Mouse (Mus musculus): ENCODE measurements at regions not wholly inside any gene's neighbourhood (a gene's known extent, or its start where the extent isn't known, plus 50 kb on each side); places are given as distances from the start of the nearest gene placed in this dataset.

GRCm38 (mm10) chr8:8468552-8468951 lies 192.5 kb downstream of the Efnb2 start:
- TF ChIP-seq CTCF (conservative IDR thresholded peaks at IDR 0.05; ENCODE audit: low read length) (no peak), POU5F1 (IDR thresholded peaks at IDR 0.05; ENCODE audit: borderline replicate concordance, low read length) (no peak)

Data from E14TG2a.4 (cell line).